Mouse (Mus musculus) liver, adult 2 months (tissue): Measurements from ENCODE around the gene Pafah1b2.

Source experiments
- CTCF ChIP-seq: fragments of 200-500 bp; IDR thresholded peaks from 2 replicates; pipeline ENCODE4 v1.5.1; 2011; ENCODE audit warnings: low read depth, low read length, control low read depth
- POLR2A ChIP-seq: fragments of 200-500 bp; IDR thresholded peaks from 2 replicates; pipeline ENCODE4 v1.6.1; 2011; ENCODE audit warnings: low read length, control low read depth; ENCODE audit not compliant: insufficient read depth; ENCODE audit errors: extremely low read depth

- TF ChIP-seq POLR2A (no peak), CTCF (no peak)
Measured at GRCm38 (mm10) chr9:46027994-46028393, 15.5 kb upstream of the Pafah1b2 start.
